Mouse (Mus musculus): ENCODE results near the gene Carns1. TPM values are rescaled to one million over a fixed set of nuclear protein-coding genes. Genes with fewer than 3 reads are reported as not detected.
"Not testable (repeated sequence)": the region's sequence is repeated elsewhere in the genome, so short reads cannot be mapped to it uniquely, and the experiment has no call there.

Gene Carns1
- polyA plus RNA-seq, 1 experiment from 2014 or later = 0.89 TPM

DNA sequence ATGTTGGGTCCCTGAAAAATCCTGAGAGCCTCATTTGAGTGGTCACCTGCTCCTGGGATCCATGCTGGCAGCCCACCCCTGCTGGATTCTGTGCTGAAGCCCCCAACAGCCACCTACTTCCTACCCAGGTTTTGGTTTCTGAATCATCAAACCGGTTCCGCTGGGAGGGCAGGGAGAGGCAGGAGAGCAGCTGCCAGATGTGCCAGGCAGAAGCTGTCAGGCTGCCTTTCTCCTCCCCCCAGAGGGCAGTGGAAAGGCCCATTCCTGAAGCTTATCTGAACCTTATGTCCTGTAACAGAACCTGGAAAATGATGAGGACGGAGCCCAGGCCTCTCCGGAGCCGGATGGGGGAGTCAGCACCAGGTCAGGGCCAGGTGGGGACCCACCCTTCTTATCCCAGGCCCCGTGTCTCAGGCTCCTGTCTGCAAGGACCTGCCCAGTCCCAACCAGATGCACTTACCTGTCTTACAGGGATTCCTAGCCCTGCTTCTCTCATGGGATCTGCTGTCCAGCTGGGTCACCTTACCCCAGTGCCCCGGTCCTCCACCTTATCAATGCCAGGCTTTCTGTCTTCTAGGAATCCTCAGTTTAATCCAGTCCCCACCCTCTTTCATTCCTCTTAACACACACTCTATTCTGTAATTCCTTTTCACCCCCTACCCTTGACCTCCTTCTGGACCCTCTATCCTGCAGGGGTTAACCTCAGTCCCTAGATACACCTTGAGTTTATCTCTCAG lies 48.4 kb downstream of the Carns1 start:
- H3K4me1 ChIP-seq (replicated peaks; ENCODE audit: control insufficient read depth, insufficient read depth, low read length) = peaks cover 32% of the 10 kb centered on the region
- 68% methylated on average over 7 of the region's 7 CpGs for WGBS
- no peak for DNase-seq (ENCODE audit: low spot score)

DNA sequence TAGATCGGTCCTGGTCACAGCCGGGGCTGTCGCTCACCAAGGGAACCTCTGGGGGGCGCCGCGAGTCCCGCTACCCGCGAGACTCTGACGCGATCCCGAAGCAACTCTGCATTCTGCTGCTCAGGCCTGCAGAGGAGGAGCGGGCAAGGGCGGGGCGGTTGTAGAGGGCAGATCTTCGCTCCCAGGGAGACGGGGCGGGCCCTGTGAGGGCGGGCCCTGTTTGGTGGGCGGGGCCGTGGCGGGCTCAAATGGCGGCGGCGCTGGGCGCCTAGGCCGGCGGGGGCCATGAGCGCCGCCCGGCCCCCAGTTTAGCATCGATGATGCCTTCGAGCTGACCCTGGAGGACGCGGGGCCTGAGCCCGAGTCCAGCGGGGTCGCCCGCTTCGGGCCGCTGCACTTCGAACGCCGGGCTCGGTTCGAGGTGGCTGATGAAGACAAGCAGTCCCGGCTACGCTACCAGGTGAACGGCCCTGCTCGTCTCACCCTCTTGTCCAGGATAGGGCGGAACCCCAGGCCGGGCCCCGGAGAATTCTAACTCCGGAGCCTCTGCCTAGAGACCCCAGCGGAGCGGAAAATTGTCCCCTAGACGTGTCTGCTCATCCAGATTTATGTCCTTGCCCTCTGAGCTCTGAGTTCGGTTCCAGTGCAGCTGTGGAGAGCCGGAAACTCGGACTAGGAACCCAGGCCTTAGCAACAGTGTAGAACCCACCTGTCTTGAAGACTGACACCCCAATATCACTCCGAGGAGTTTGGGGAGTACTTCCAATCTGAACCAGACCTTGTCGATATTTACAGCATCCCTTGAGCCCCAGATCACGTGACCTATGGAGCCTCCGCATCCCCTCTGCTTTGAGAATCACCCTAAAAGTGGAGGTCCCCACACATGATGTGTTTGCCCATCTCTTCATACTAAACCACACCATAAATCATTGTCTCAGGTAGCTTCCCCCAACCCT lies 49.3 kb downstream of the Carns1 start, which contains the start of gene Aip:
TSS of gene Aip (minus strand) at position 118 of the 956 bp plus-strand sequence.
- H3K27me3 ChIP-seq (replicated peaks; ENCODE audit: control insufficient read depth, insufficient read depth, low read length) = no peaks in the 10 kb centered on the region
- DNase-seq (ENCODE audit: low spot score) (peak; percentile 98), ATAC-seq (replicated peaks; ENCODE audit: low FRiP score) (peak; percentile 93)
- peak within 1 kb of the TSS; percentile 87 for H3K4me2 ChIP-seq
- H3K36me3 ChIP-seq (ENCODE audit: control insufficient read depth, insufficient read depth, low read length) = peaks cover 4% of the 10 kb centered on the region; the same call in 1 of the 2 replicates
- H3K27ac ChIP-seq (ENCODE audit: low read depth, low read length) = peak within 1 kb of the TSS; percentile 70
- H3K9me3 ChIP-seq (ENCODE audit: control insufficient read depth, low read length) = no peaks in the 10 kb centered on the region
- H3K4me1 ChIP-seq (replicated peaks; ENCODE audit: control insufficient read depth, insufficient read depth, low read length) = peaks cover 24% of the 10 kb centered on the region
- peak within 1 kb of the TSS; percentile 83 for H3K4me3 ChIP-seq (ENCODE audit: low read depth, low read length)
- peak within 1 kb of the TSS; percentile 90 for H3K9ac ChIP-seq (ENCODE audit: low read depth, low read length)
- 2% methylated on average over 63 of the region's 64 CpGs for WGBS

More for the DNA sequence above, 48.4 kb downstream of the Carns1 start:
- Histone ChIP-seq H3K4me2 (peak overlapping the region; percentile 87), H3K27ac (ENCODE audit: low read depth, low read length) (0 out of 2 replicates have a peak overlapping the region, but pooled peaks have one; percentile 13), H3K36me3 (ENCODE audit: control insufficient read depth, insufficient read depth, low read length) (peaks cover 9% of the 10 kb centered on the region), H3K27me3 (replicated peaks; ENCODE audit: control insufficient read depth, insufficient read depth, low read length) (no peaks in the 10 kb centered on the region), H3K4me3 (ENCODE audit: low read depth, low read length) (peak overlapping the region; percentile 83), H3K9me3 (ENCODE audit: control insufficient read depth, low read length) (no peaks in the 10 kb centered on the region), H3K9ac (ENCODE audit: low read depth, low read length) (peak overlapping the region; percentile 90)
- no peak for ATAC-seq (replicated peaks; ENCODE audit: low FRiP score)

DNA sequence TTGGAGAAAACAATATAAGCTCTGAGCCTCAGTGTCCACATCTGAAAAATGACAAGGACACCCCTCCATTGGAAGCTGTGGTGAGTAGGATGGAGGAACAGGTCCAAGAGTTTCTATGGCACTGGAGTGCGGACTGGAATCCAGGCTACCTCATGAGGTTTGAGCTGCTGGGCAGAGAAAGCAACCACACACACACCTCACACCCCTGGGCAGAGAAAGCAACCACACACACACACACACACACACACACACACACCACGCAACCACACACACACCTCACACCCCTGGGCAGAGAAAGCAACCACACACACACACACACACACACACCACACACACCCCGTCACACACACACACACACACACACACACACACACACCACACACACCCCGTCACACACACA lies 50.0 kb downstream of the Carns1 start:
- H3K4me1 ChIP-seq (replicated peaks; ENCODE audit: control insufficient read depth, insufficient read depth, low read length) = peaks cover 22% of the 10 kb centered on the region
- not testable (repeated sequence) for DNase-seq (ENCODE audit: low spot score); H3K9me3 ChIP-seq (ENCODE audit: control insufficient read depth, low read length); H3K27me3 ChIP-seq (replicated peaks; ENCODE audit: control insufficient read depth, insufficient read depth, low read length); H3K27ac ChIP-seq (ENCODE audit: low read depth, low read length); H3K36me3 ChIP-seq (ENCODE audit: control insufficient read depth, insufficient read depth, low read length)
- H3K4me3 ChIP-seq (ENCODE audit: low read depth, low read length) = peak overlapping the region; percentile 83
- H3K4me2 ChIP-seq = peak overlapping the region; percentile 87
- H3K9ac ChIP-seq (ENCODE audit: low read depth, low read length) = peak overlapping the region; percentile 65
- WGBS = 23% methylated on average over 4 of the region's 4 CpGs
- ATAC-seq (replicated peaks; ENCODE audit: low FRiP score) = peak; percentile 19

DNA sequence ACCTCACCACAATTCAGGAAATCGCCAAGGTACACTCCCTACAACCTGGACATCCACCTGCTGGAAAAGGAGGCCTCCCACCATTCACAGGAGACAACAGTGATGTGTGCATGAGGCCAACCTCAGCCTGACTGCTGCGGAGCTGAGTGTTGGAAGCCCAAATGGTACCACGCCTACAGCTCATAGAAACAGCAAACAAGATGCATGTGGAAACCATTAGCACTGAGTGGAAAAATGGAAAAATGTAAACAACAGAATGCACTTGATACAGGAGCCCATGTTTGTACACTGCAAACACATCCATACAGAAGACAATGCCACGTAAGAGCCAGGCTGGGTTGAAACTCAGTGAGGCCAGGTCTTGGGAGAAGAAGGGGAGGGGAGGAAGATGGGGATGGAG lies 50.8 kb downstream of the Carns1 start:
- Histone ChIP-seq H3K4me3 (ENCODE audit: low read depth, low read length) (no peak overlapping the region), H3K9ac (ENCODE audit: low read depth, low read length) (no peak overlapping the region), H3K4me1 (replicated peaks; ENCODE audit: control insufficient read depth, insufficient read depth, low read length) (peaks cover 26% of the 10 kb centered on the region), H3K36me3 (ENCODE audit: control insufficient read depth, insufficient read depth, low read length) (peaks cover 4% of the 10 kb centered on the region; the same call in 1 of the 2 replicates), H3K27me3 (replicated peaks; ENCODE audit: control insufficient read depth, insufficient read depth, low read length) (no peaks in the 10 kb centered on the region), H3K4me2 (no peak overlapping the region; the same call in 1 of the 2 replicates), H3K27ac (ENCODE audit: low read depth, low read length) (no peak overlapping the region), H3K9me3 (ENCODE audit: control insufficient read depth, low read length) (no peaks in the 10 kb centered on the region)
- no peak for ATAC-seq (replicated peaks; ENCODE audit: low FRiP score)
- DNase-seq (ENCODE audit: low spot score) = no peak
- WGBS = 86% methylated on average over 4 of the region's 4 CpGs

DNA sequence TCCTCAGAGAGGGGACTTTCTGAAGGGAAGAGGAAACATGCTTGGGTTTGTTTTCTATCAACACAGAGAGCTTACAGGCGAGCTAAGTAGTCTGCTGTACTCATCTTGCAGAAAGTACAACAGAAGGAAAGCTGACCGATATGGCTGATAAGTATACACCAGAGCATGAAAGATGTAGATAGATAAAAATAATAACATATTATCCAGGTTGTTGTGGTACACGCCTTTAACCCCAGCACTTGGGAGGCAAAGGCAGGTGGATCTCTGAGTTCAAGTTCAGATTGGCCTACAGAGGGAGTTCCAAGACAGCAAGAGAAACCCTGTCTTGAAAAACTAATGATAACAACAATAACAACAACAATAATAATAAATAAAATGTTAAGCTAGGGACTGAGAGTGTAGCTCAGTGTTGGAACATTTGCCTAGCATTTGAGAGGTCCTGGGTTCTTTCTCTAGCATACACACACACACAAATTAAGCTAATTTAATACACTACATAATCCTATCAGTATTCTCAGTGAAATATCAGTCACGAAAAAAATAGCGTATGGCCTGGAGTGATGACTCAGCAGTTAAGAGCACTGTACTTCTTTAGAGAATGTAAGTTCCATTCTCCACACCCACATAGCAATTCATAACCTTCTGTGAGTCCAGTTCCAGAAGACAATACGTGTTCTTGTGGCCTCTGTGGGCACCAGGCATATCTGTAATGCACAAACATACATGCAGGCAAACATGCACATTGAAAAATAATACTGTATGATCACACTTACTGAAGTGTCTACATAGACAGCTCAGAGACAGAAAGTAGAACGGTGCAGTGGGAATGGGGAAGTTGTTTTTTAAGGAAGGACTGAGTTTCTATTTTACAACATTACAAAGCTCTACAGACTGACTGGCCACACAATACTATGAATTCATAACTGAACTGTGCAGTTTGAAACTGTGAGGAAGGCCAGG lies 52.6 kb downstream of the Carns1 start:
- DNase-seq (ENCODE audit: low spot score) (no peak), ATAC-seq (replicated peaks; ENCODE audit: low FRiP score) (no peak)
- 66% methylated on average over 7 of the region's 7 CpGs for WGBS
- no peaks in the 10 kb centered on the region for H3K27me3 ChIP-seq (replicated peaks; ENCODE audit: control insufficient read depth, insufficient read depth, low read length)
- peak overlapping the region; percentile 6; the same call in 1 of the 2 replicates for H3K4me2 ChIP-seq
- H3K36me3 ChIP-seq (ENCODE audit: control insufficient read depth, insufficient read depth, low read length) = no peaks in the 10 kb centered on the region
- H3K9ac ChIP-seq (ENCODE audit: low read depth, low read length) = no peak overlapping the region
- no peaks in the 10 kb centered on the region for H3K9me3 ChIP-seq (ENCODE audit: control insufficient read depth, low read length)
- peaks cover 26% of the 10 kb centered on the region for H3K4me1 ChIP-seq (replicated peaks; ENCODE audit: control insufficient read depth, insufficient read depth, low read length)
- H3K27ac ChIP-seq (ENCODE audit: low read depth, low read length) = peak overlapping the region; percentile 47; the same call in 1 of the 2 replicates
- no peak overlapping the region for H3K4me3 ChIP-seq (ENCODE audit: low read depth, low read length)

DNA sequence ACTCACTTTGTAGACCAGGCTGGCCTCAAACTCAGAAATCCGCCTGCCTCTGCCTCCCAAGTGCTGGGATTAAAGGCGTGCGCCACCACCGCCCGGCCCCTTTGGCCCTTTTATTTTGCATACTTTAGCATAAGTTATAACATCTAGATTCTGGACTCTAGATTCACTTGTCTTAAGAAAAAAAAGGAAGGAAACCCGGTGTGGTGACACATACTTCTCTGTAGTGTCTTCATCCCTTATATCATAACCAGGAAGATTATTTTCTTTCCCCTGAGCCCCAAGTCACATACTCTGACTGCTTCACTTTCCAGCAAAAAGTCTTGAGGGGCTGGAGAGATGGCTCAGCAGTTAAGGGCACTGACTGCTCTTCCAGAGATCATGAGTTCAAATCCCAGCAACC lies 53.4 kb downstream of the Carns1 start:
- DNase-seq (ENCODE audit: low spot score); H3K9me3 ChIP-seq (ENCODE audit: control insufficient read depth, low read length); H3K36me3 ChIP-seq (ENCODE audit: control insufficient read depth, insufficient read depth, low read length); ATAC-seq (replicated peaks; ENCODE audit: low FRiP score); H3K9ac ChIP-seq (ENCODE audit: low read depth, low read length); H3K27me3 ChIP-seq (replicated peaks; ENCODE audit: control insufficient read depth, insufficient read depth, low read length); H3K4me3 ChIP-seq (ENCODE audit: low read depth, low read length): not testable (repeated sequence)
- Histone ChIP-seq H3K4me2 (peak overlapping the region; percentile 57), H3K27ac (ENCODE audit: low read depth, low read length) (peak overlapping the region; percentile 39; the same call in 1 of the 2 replicates), H3K4me1 (replicated peaks; ENCODE audit: control insufficient read depth, insufficient read depth, low read length) (peaks cover 20% of the 10 kb centered on the region)
- 52% methylated on average over 6 of the region's 6 CpGs for WGBS

DNA sequence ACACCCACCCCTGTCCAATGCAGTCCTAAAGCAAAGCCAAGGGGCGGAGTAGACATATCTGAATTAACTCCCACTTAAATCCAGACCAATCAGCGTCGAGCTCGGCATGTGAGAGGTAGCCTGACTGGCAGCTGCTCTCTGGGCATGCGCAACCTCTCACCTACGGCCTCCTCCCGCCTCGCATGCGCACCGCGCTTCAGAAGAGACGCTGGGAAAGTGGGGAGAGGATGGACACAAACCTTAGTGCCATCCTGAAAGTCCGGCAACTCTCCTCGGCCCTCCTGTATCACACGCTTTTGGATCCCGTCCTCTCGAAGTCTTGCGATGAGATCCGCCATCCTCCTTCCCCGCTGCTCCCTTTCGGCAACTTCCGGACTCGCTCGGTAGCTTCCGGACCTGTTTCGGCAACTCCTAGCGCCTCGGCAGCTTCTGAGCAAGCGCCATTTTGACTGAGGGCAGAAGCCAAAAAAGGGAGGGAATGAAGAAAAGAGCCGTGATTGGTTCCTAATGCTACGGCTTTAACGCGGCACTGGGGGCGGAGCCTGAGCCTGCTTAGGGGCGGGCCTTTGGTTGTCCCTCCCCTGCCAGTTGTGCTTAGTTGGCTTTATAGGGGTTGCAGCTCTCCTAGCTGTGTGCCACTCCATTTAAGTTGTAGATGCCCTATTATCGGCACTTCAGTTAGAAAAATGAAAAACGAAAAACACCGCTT lies 54.0 kb downstream of the Carns1 start:
- peak overlapping the region; percentile 51 for H3K9ac ChIP-seq (ENCODE audit: low read depth, low read length)
- peak; percentile 77 for ATAC-seq (replicated peaks; ENCODE audit: low FRiP score)
- no peaks in the 10 kb centered on the region for H3K36me3 ChIP-seq (ENCODE audit: control insufficient read depth, insufficient read depth, low read length)
- peak overlapping the region; percentile 57 for H3K4me2 ChIP-seq
- no peaks in the 10 kb centered on the region for H3K27me3 ChIP-seq (replicated peaks; ENCODE audit: control insufficient read depth, insufficient read depth, low read length)
- peak overlapping the region; percentile 43 for H3K4me3 ChIP-seq (ENCODE audit: low read depth, low read length)
- H3K27ac ChIP-seq (ENCODE audit: low read depth, low read length) = no peak overlapping the region; the same call in 1 of the 2 replicates
- WGBS = 2% methylated on average over 38 of the region's 38 CpGs
- peak; percentile 94 for DNase-seq (ENCODE audit: low spot score)
- H3K4me1 ChIP-seq (replicated peaks; ENCODE audit: control insufficient read depth, insufficient read depth, low read length) = peaks cover 14% of the 10 kb centered on the region
- no peaks in the 10 kb centered on the region for H3K9me3 ChIP-seq (ENCODE audit: control insufficient read depth, low read length)
